Mouse (Mus musculus) hindbrain, embryonic 14.5 days (tissue): Measurements from ENCODE around the gene Ebf1. TPM values are rescaled to one million over a fixed set of nuclear protein-coding genes. Genes with fewer than 3 reads are reported as not detected.

Experiments used
- ATAC-seq: fragments of 200-750 bp; cut with Nextera tagmentation; 2 replicates; pipeline ENCODE4 v1.8.0; 2017; ENCODE audit warnings: moderate number of reproducible peaks, mild to moderate bottlenecking, moderate TSS enrichment, moderate library complexity; ENCODE audit not compliant: low FRiP score
- DNase-seq: peaks from one replicate; pipeline ENCODE4 v3.0.0-alpha.2; 2015; ENCODE audit warnings: low spot score
- H3K27ac ChIP-seq: fragments of 300-500 bp; sonication (generic); 2 replicates; pipeline ENCODE4 v1.5.1; 2014; ENCODE audit warnings: mild to moderate bottlenecking, moderate library complexity
- H3K27me3 ChIP-seq: fragments of 300-500 bp; sonication (generic); 2 replicates; pipeline ENCODE4 v1.6.1; 2014; ENCODE audit warnings: mild to moderate bottlenecking, low read length, mixed read lengths; ENCODE audit not compliant: control insufficient read depth, insufficient read depth
- H3K36me3 ChIP-seq: fragments of 300-500 bp; sonication (generic); replicated peaks from 2 replicates; pipeline ENCODE4 v1.6.1; 2014; ENCODE audit not compliant: control insufficient read depth, insufficient read depth
- H3K4me1 ChIP-seq: fragments of 300-500 bp; sonication (generic); replicated peaks from 2 replicates; pipeline ENCODE4 v1.6.1; 2014; ENCODE audit warnings: antibody characterized with exemption, low read length, mixed read lengths; ENCODE audit not compliant: control insufficient read depth, insufficient read depth
- H3K4me2 ChIP-seq: fragments of 300-500 bp; sonication (generic); replicated peaks from 2 replicates; pipeline ENCODE4 v1.6.1; 2014; ENCODE audit warnings: mild to moderate bottlenecking, moderate library complexity
- H3K4me3 ChIP-seq: fragments of 300-500 bp; sonication (generic); replicated peaks from 2 replicates; pipeline ENCODE4 v1.5.1; 2014; ENCODE audit warnings: mild to moderate bottlenecking, low read length
- H3K9ac ChIP-seq: fragments of 300-500 bp; sonication (generic); 2 replicates; pipeline ENCODE4 v1.6.1; 2014
- H3K9me3 ChIP-seq: fragments of 300-500 bp; sonication (generic); 2 replicates; pipeline ENCODE4 v1.6.1; 2016; ENCODE audit warnings: low read length; ENCODE audit not compliant: control insufficient read depth
- WGBS: fragments of 180-500 bp; shearing (Covaris S2); extraction: QIAGEN DNeasy Blood & Tissue Kit; methylation state at CpG from one replicate; pipeline ENCODE4 v1.1.7; 2014; 5-methylcytosine and 5-hydroxymethylcytosine counted together
- polyA plus RNA-seq: library from polyadenylated mRNA; unstranded; fragments of >200 nt; fragmentation: Nextera tagmentation; extraction: Ambion mirVana; gene quantifications from 2 replicates; pipeline ENCODE4 v1.2.1, GENCODE M21; 2014

The Ebf1 gene
- polyA plus RNA-seq, 1 experiment from 2014 or later: 123 TPM

GRCm38 (mm10) chr11:44983961-44984360 lies 366.8 kb downstream of the Ebf1 start:
- Histone ChIP-seq H3K27me3 (no peaks in the 10 kb centered on the region), H3K9ac (no peak overlapping the region), H3K27ac (no peak overlapping the region), H3K4me2 (no peak overlapping the region), H3K4me1 (peaks cover 18% of the 10 kb centered on the region), H3K36me3 (no peaks in the 10 kb centered on the region), H3K9me3 (no peaks in the 10 kb centered on the region), H3K4me3 (no peak overlapping the region)
- ATAC-seq: no peak
- WGBS: 84% methylated on average over 6 of the region's 6 CpGs
- DNase-seq: no peak

- Histone ChIP-seq H3K27me3 (no peaks in the 10 kb centered on the region), H3K4me3 (no peak overlapping the region), H3K36me3 (no peaks in the 10 kb centered on the region), H3K9me3 (no peaks in the 10 kb centered on the region), H3K9ac (no peak overlapping the region), H3K4me1 (peaks cover 14% of the 10 kb centered on the region), H3K27ac (no peak overlapping the region), H3K4me2 (no peak overlapping the region)
- no peak for ATAC-seq
- WGBS: 26% methylated on average over 7 of the region's 7 CpGs
- no peak for DNase-seq
Observed at GRCm38 (mm10) chr11:44984381-44984780, 367.3 kb downstream of the Ebf1 start.

GRCm38 (mm10) chr11:44987796-44988195 lies 370.7 kb downstream of the Ebf1 start:
- 55% methylated on average over 4 of the region's 4 CpGs for WGBS
- no peak overlapping the region for H3K4me2 ChIP-seq
- no peaks in the 10 kb centered on the region for H3K27me3 ChIP-seq
- H3K27ac ChIP-seq: no peak overlapping the region
- H3K4me1 ChIP-seq: no peaks in the 10 kb centered on the region
- no peak for DNase-seq
- no peaks in the 10 kb centered on the region; the same call in 1 of the 2 replicates for H3K36me3 ChIP-seq
- H3K9ac ChIP-seq: no peak overlapping the region
- ATAC-seq: no peak
- no peak overlapping the region for H3K4me3 ChIP-seq
- H3K9me3 ChIP-seq: no peaks in the 10 kb centered on the region

- Histone ChIP-seq H3K27me3 (no peaks in the 10 kb centered on the region), H3K36me3 (peaks cover 17% of the 10 kb centered on the region), H3K9ac (no peak overlapping the region), H3K4me3 (no peak overlapping the region), H3K4me1 (peaks cover 8% of the 10 kb centered on the region), H3K27ac (no peak overlapping the region), H3K9me3 (no peaks in the 10 kb centered on the region), H3K4me2 (no peak overlapping the region)
- no peak for ATAC-seq
- DNase-seq: no peak
- WGBS: 85% methylated on average over 5 of the region's 5 CpGs
Observed at GRCm38 (mm10) chr11:45002681-45003286, 385.7 kb downstream of the Ebf1 start.

GRCm38 (mm10) chr11:45003716-45004437 lies 386.8 kb downstream of the Ebf1 start:
- no peak overlapping the region for H3K9ac ChIP-seq
- peaks cover 17% of the 10 kb centered on the region for H3K36me3 ChIP-seq
- H3K27ac ChIP-seq: 0 out of 2 replicates have a peak overlapping the region, but pooled peaks have one; percentile 14
- no peak for ATAC-seq
- no peak overlapping the region for H3K4me3 ChIP-seq
- WGBS: 34% methylated on average over 9 of the region's 9 CpGs
- H3K9me3 ChIP-seq: no peaks in the 10 kb centered on the region
- no peaks in the 10 kb centered on the region for H3K27me3 ChIP-seq
- no peak overlapping the region for H3K4me2 ChIP-seq
- no peak for DNase-seq
- peaks cover 12% of the 10 kb centered on the region for H3K4me1 ChIP-seq

GRCm38 (mm10) chr11:45007311-45007710 lies 390.2 kb downstream of the Ebf1 start:
- Histone ChIP-seq H3K9me3 (no peaks in the 10 kb centered on the region), H3K4me3 (no peak overlapping the region), H3K36me3 (peaks cover 9% of the 10 kb centered on the region), H3K27me3 (no peaks in the 10 kb centered on the region), H3K9ac (no peak overlapping the region), H3K4me1 (peaks cover 12% of the 10 kb centered on the region), H3K27ac (no peak overlapping the region), H3K4me2 (no peak overlapping the region)
- ATAC-seq: no peak
- WGBS: 51% methylated on average over 11 of the region's 11 CpGs
- no peak for DNase-seq

- ATAC-seq: no peak
- DNase-seq: peak; percentile 91
- Histone ChIP-seq H3K4me1 (peaks cover 12% of the 10 kb centered on the region), H3K27ac (no peak overlapping the region), H3K4me2 (peak overlapping the region; percentile 43), H3K9me3 (no peaks in the 10 kb centered on the region), H3K9ac (no peak overlapping the region), H3K4me3 (no peak overlapping the region), H3K27me3 (no peaks in the 10 kb centered on the region), H3K36me3 (peaks cover 9% of the 10 kb centered on the region)
- 3% methylated on average over 7 of the region's 7 CpGs for WGBS
Observed at GRCm38 (mm10) chr11:45008078-45008477, 391.0 kb downstream of the Ebf1 start.

- Histone ChIP-seq H3K9me3 (0 out of 2 replicates have a peak, but pooled peaks cover 1% of the 10 kb centered on the region), H3K9ac (no peak overlapping the region), H3K4me1 (peaks cover 8% of the 10 kb centered on the region), H3K27ac (no peak overlapping the region), H3K4me2 (no peak overlapping the region), H3K27me3 (no peaks in the 10 kb centered on the region), H3K4me3 (no peak overlapping the region), H3K36me3 (peaks cover 9% of the 10 kb centered on the region)
- no peak for ATAC-seq
- no peak for DNase-seq
- WGBS: 84% methylated on average over 5 of the region's 5 CpGs
Observed at GRCm38 (mm10) chr11:45008760-45009159, 391.6 kb downstream of the Ebf1 start.

GRCm38 (mm10) chr11:45012081-45012480 lies 395.0 kb downstream of the Ebf1 start:
- no peaks in the 10 kb centered on the region for H3K36me3 ChIP-seq
- H3K4me3 ChIP-seq: no peak overlapping the region
- ATAC-seq (no peak), DNase-seq (no peak)
- 90% methylated on average over 1 of the region's 1 CpGs for WGBS
- no peaks in the 10 kb centered on the region for H3K27me3 ChIP-seq
- H3K9me3 ChIP-seq: 0 out of 2 replicates have a peak, but pooled peaks cover 4% of the 10 kb centered on the region
- no peak overlapping the region for H3K4me2 ChIP-seq
- no peak overlapping the region for H3K27ac ChIP-seq
- peaks cover 4% of the 10 kb centered on the region; the same call in 1 of the 2 replicates for H3K4me1 ChIP-seq
- no peak overlapping the region for H3K9ac ChIP-seq
